Mouse (Mus musculus) hindbrain, embryonic 14.5 days (tissue): Measurements from ENCODE around the gene Scnn1a. TPM values are rescaled to one million over a fixed set of nuclear protein-coding genes. Genes with fewer than 3 reads are reported as not detected.

Experiments
- ATAC-seq: fragments of 200-750 bp; cut with Nextera tagmentation; 2 replicates; pipeline ENCODE4 v1.8.0; 2017; ENCODE audit warnings: moderate number of reproducible peaks, mild to moderate bottlenecking, moderate TSS enrichment, moderate library complexity; ENCODE audit not compliant: low FRiP score
- DNase-seq: peaks from one replicate; pipeline ENCODE4 v3.0.0-alpha.2; 2015; ENCODE audit warnings: low spot score
- H3K27ac ChIP-seq: fragments of 300-500 bp; sonication (generic); 2 replicates; pipeline ENCODE4 v1.5.1; 2014; ENCODE audit warnings: mild to moderate bottlenecking, moderate library complexity
- H3K27me3 ChIP-seq: fragments of 300-500 bp; sonication (generic); 2 replicates; pipeline ENCODE4 v1.6.1; 2014; ENCODE audit warnings: mild to moderate bottlenecking, low read length, mixed read lengths; ENCODE audit not compliant: control insufficient read depth, insufficient read depth
- H3K36me3 ChIP-seq: fragments of 300-500 bp; sonication (generic); replicated peaks from 2 replicates; pipeline ENCODE4 v1.6.1; 2014; ENCODE audit not compliant: control insufficient read depth, insufficient read depth
- H3K4me1 ChIP-seq: fragments of 300-500 bp; sonication (generic); replicated peaks from 2 replicates; pipeline ENCODE4 v1.6.1; 2014; ENCODE audit warnings: antibody characterized with exemption, low read length, mixed read lengths; ENCODE audit not compliant: control insufficient read depth, insufficient read depth
- H3K4me2 ChIP-seq: fragments of 300-500 bp; sonication (generic); replicated peaks from 2 replicates; pipeline ENCODE4 v1.6.1; 2014; ENCODE audit warnings: mild to moderate bottlenecking, moderate library complexity
- H3K4me3 ChIP-seq: fragments of 300-500 bp; sonication (generic); replicated peaks from 2 replicates; pipeline ENCODE4 v1.5.1; 2014; ENCODE audit warnings: mild to moderate bottlenecking, low read length
- H3K9ac ChIP-seq: fragments of 300-500 bp; sonication (generic); 2 replicates; pipeline ENCODE4 v1.6.1; 2014
- H3K9me3 ChIP-seq: fragments of 300-500 bp; sonication (generic); 2 replicates; pipeline ENCODE4 v1.6.1; 2016; ENCODE audit warnings: low read length; ENCODE audit not compliant: control insufficient read depth
- WGBS: fragments of 180-500 bp; shearing (Covaris S2); extraction: QIAGEN DNeasy Blood & Tissue Kit; methylation state at CpG from one replicate; pipeline ENCODE4 v1.1.7; 2014; 5-methylcytosine and 5-hydroxymethylcytosine counted together
- polyA plus RNA-seq: library from polyadenylated mRNA; unstranded; fragments of >200 nt; fragmentation: Nextera tagmentation; extraction: Ambion mirVana; gene quantifications from 2 replicates; pipeline ENCODE4 v1.2.1, GENCODE M21; 2014

The Scnn1a gene
- polyA plus RNA-seq, 1 experiment from 2014 or later = 0.50 TPM

- no peak for ATAC-seq
These were observed 5.7 kb upstream of the Scnn1a start for GRCm38 (mm10) chr6:125314746-125315145.

GRCm38 (mm10) chr6:125317077-125317476 is 3.4 kb upstream of the Scnn1a start:
- Histone ChIP-seq H3K36me3 (no peaks in the 10 kb centered on the region), H3K9ac (no peak overlapping the region), H3K4me2 (no peak overlapping the region), H3K9me3 (no peaks in the 10 kb centered on the region), H3K27me3 (peaks cover 25% of the 10 kb centered on the region), H3K27ac (no peak overlapping the region), H3K4me1 (peaks cover 12% of the 10 kb centered on the region), H3K4me3 (no peak overlapping the region)
- ATAC-seq (no peak), DNase-seq (no peak)
- 58% methylated on average over 7 of the region's 7 CpGs for WGBS

More at GRCm38 (mm10) chr6:125314746-125315145, 5.7 kb upstream of the Scnn1a start:
- no peaks in the 10 kb centered on the region for H3K9me3 ChIP-seq
- 82% methylated on average over 6 of the region's 6 CpGs for WGBS
- no peak for DNase-seq
- peaks cover 12% of the 10 kb centered on the region for H3K4me1 ChIP-seq
- no peak overlapping the region for H3K27ac ChIP-seq
- no peak overlapping the region for H3K4me3 ChIP-seq
- H3K36me3 ChIP-seq = no peaks in the 10 kb centered on the region
- H3K4me2 ChIP-seq = no peak overlapping the region
- H3K27me3 ChIP-seq = peaks cover 2% of the 10 kb centered on the region
- no peak overlapping the region for H3K9ac ChIP-seq

GRCm38 (mm10) chr6:125318981-125319918 is 1.2 kb upstream of the Scnn1a start:
- Histone ChIP-seq H3K9me3 (no peaks in the 10 kb centered on the region), H3K4me3 (no peak overlapping the region), H3K27ac (no peak overlapping the region), H3K4me1 (peaks cover 2% of the 10 kb centered on the region; the same call in 1 of the 2 replicates), H3K4me2 (no peak overlapping the region), H3K27me3 (peaks cover 43% of the 10 kb centered on the region), H3K9ac (no peak overlapping the region), H3K36me3 (no peaks in the 10 kb centered on the region)
- DNase-seq (no peak), ATAC-seq (no peak)
- WGBS = 72% methylated on average over 15 of the region's 15 CpGs

GRCm38 (mm10) chr6:125319919-125320296 is 551 bp upstream of the Scnn1a start:
- no peak for ATAC-seq
- Histone ChIP-seq H3K4me1 (no peaks in the 10 kb centered on the region), H3K4me2 (no peak overlapping the region), H3K4me3 (no peak overlapping the region), H3K27me3 (peaks cover 43% of the 10 kb centered on the region), H3K36me3 (no peaks in the 10 kb centered on the region), H3K9ac (no peak overlapping the region), H3K27ac (no peak overlapping the region), H3K9me3 (no peaks in the 10 kb centered on the region)
- no peak for DNase-seq

- Histone ChIP-seq H3K4me1 (no peaks in the 10 kb centered on the region), H3K9ac (no peak overlapping the region), H3K36me3 (no peaks in the 10 kb centered on the region), H3K4me3 (no peak overlapping the region), H3K9me3 (no peaks in the 10 kb centered on the region), H3K4me2 (no peak overlapping the region), H3K27me3 (peaks cover 43% of the 10 kb centered on the region), H3K27ac (no peak overlapping the region)
- 7% methylated on average over 26 of the region's 26 CpGs for WGBS
- no peak for ATAC-seq
- no peak for DNase-seq
These were observed 826 bp downstream of the Scnn1a start for GRCm38 (mm10) chr6:125321114-125321855.

GRCm38 (mm10) chr6:125322794-125323193 is 2.3 kb downstream of the Scnn1a start:
- Histone ChIP-seq H3K9ac (no peak overlapping the region), H3K9me3 (no peaks in the 10 kb centered on the region), H3K4me3 (no peak overlapping the region), H3K4me1 (no peaks in the 10 kb centered on the region), H3K4me2 (no peak overlapping the region), H3K27ac (no peak overlapping the region), H3K36me3 (no peaks in the 10 kb centered on the region), H3K27me3 (peaks cover 43% of the 10 kb centered on the region)
- ATAC-seq (no peak), DNase-seq (no peak)
- WGBS = 59% methylated on average over 13 of the region's 13 CpGs

- no peak for DNase-seq
- H3K36me3 ChIP-seq = no peaks in the 10 kb centered on the region
- no peak overlapping the region for H3K27ac ChIP-seq
- no peaks in the 10 kb centered on the region for H3K4me1 ChIP-seq
- no peak overlapping the region for H3K9ac ChIP-seq
- no peak overlapping the region for H3K4me3 ChIP-seq
- H3K9me3 ChIP-seq = no peaks in the 10 kb centered on the region
- no peak for ATAC-seq
- 67% methylated on average over 6 of the region's 6 CpGs for WGBS
- H3K27me3 ChIP-seq = peaks cover 43% of the 10 kb centered on the region
- no peak overlapping the region for H3K4me2 ChIP-seq
These were observed 3.1 kb downstream of the Scnn1a start for GRCm38 (mm10) chr6:125323547-125323946.

GRCm38 (mm10) chr6:125325337-125325736 is 4.9 kb downstream of the Scnn1a start:
- Histone ChIP-seq H3K4me3 (no peak overlapping the region), H3K27me3 (peaks cover 35% of the 10 kb centered on the region), H3K9me3 (no peaks in the 10 kb centered on the region), H3K27ac (no peak overlapping the region), H3K4me1 (no peaks in the 10 kb centered on the region), H3K36me3 (no peaks in the 10 kb centered on the region), H3K4me2 (no peak overlapping the region), H3K9ac (no peak overlapping the region)
- ATAC-seq (no peak), DNase-seq (no peak)
- WGBS = 70% methylated on average over 6 of the region's 6 CpGs

- DNase-seq = no peak
These were observed 7.8 kb downstream of the Scnn1a start for GRCm38 (mm10) chr6:125328243-125328642.

More at GRCm38 (mm10) chr6:125328243-125328642, 7.8 kb downstream of the Scnn1a start:
- no peak overlapping the region for H3K4me2 ChIP-seq
- H3K27me3 ChIP-seq = 0 out of 2 replicates have a peak, but pooled peaks cover 6% of the 10 kb centered on the region
- no peak for ATAC-seq
- no peak overlapping the region for H3K27ac ChIP-seq
- no peak overlapping the region for H3K4me3 ChIP-seq
- H3K36me3 ChIP-seq = no peaks in the 10 kb centered on the region
- WGBS = 84% methylated on average over 5 of the region's 5 CpGs
- no peaks in the 10 kb centered on the region for H3K9me3 ChIP-seq
- no peak overlapping the region for H3K9ac ChIP-seq
- no peaks in the 10 kb centered on the region; the same call in 1 of the 2 replicates for H3K4me1 ChIP-seq
